Mouse (Mus musculus) CH12.LX (cell line): ENCODE measurements around the gene Prickle2.

Experiments used
- CHD1 ChIP-seq: IDR thresholded peaks from 2 replicates; pipeline ENCODE4 v1.6.1; 2012; ENCODE audit warnings: low read depth, low read length, improper control_type of control experiment, inconsistent platforms
- CHD2 ChIP-seq: IDR thresholded peaks from 2 replicates; pipeline ENCODE4 v1.6.1; 2011; ENCODE audit warnings: low read length, improper control_type of control experiment
- CTCF ChIP-seq, 2 experiments: IDR thresholded peaks in 1 of 2; conservative IDR thresholded peaks in 1 of 2; 2 replicates each; pipeline ENCODE4 v1.5.1; 2011 to 2012; ENCODE audit warnings: low read depth in 2 of 2, low read length in 2 of 2, improper control_type of control experiment in 1 of 2, inconsistent platforms in 1 of 2, mild to moderate bottlenecking in 1 of 2, moderate library complexity in 1 of 2
- ELF1 ChIP-seq: IDR thresholded peaks from 2 replicates; pipeline ENCODE4 v1.6.1; 2014; ENCODE audit warnings: low read depth, mild to moderate bottlenecking, inconsistent platforms, low read length, improper control_type of control experiment
- EP300 ChIP-seq: IDR thresholded peaks from 2 replicates; pipeline ENCODE4 v1.6.1; 2011; ENCODE audit warnings: low read length, improper control_type of control experiment
- HCFC1 ChIP-seq: IDR thresholded peaks from 2 replicates; pipeline ENCODE4 v1.6.1; 2012; ENCODE audit warnings: low read depth, mild to moderate bottlenecking, inconsistent platforms, low read length, improper control_type of control experiment
- NELFE ChIP-seq: IDR thresholded peaks from 2 replicates; pipeline ENCODE4 v1.6.1; 2011; ENCODE audit warnings: low read depth, low read length, improper control_type of control experiment
- NRF1 ChIP-seq: IDR thresholded peaks from 2 replicates; pipeline ENCODE4 v1.6.1; 2014; ENCODE audit warnings: low read depth, mild to moderate bottlenecking, inconsistent platforms, low read length, improper control_type of control experiment, moderate library complexity
- POLR2A ChIP-seq: IDR thresholded peaks from 2 replicates; pipeline ENCODE4 v1.6.1; 2011; ENCODE audit warnings: low read depth, mild to moderate bottlenecking, improper control_type of control experiment, low read length
- TBP ChIP-seq: conservative IDR thresholded peaks from 2 replicates; pipeline ENCODE4 v1.6.1; 2011; ENCODE audit warnings: low read depth, low read length, improper control_type of control experiment
- ZC3H11A ChIP-seq: IDR thresholded peaks from 2 replicates; pipeline ENCODE4 v1.6.1; 2012; ENCODE audit warnings: low read depth, mild to moderate bottlenecking, inconsistent platforms, low read length, improper control_type of control experiment
- ZKSCAN1 ChIP-seq: IDR thresholded peaks from 2 replicates; pipeline ENCODE4 v1.6.1; 2012; ENCODE audit warnings: low read depth, inconsistent platforms, low read length, improper control_type of control experiment, borderline replicate concordance

DNA sequence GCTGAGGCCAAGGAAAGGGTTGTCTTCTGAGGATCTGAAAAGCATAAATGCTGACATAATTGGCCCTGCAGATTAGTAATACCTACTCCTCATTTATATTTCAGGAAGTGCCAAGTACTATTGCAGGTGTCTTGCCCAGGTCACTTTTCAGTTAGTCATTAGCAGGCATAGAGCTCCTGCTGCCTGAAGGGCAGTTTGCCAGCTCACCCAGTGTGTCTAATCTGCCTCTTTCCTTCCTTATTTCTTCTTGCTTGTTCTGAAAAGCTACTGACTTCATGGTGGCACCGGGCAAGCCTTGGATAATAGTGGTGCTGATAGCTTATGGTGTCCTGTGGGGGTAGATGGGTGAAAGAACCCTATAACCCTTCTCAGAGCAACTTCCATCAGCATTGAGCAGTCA is 31.2 kb upstream of the Prickle2 start:
- TF ChIP-seq HCFC1 (no peak), ZKSCAN1 (no peak), CHD2 (no peak), POLR2A (no peak), CHD1 (no peak), ZC3H11A (no peak), EP300 (no peak), NELFE (no peak), CTCF (conservative IDR thresholded peaks at IDR 0.05 in 1 of 2, IDR thresholded peaks at IDR 0.05 in 1 of 2; ENCODE audit: low read depth in 2 of 2, low read length in 2 of 2) (no peak), ELF1 (no peak), NRF1 (no peak), TBP (no peak)
